Mouse (Mus musculus): ENCODE measurements at regions not wholly inside any gene's neighbourhood (a gene's known extent, or its start where the extent isn't known, plus 50 kb on each side); places are given as distances from the start of the nearest gene placed in this dataset.

DNA sequence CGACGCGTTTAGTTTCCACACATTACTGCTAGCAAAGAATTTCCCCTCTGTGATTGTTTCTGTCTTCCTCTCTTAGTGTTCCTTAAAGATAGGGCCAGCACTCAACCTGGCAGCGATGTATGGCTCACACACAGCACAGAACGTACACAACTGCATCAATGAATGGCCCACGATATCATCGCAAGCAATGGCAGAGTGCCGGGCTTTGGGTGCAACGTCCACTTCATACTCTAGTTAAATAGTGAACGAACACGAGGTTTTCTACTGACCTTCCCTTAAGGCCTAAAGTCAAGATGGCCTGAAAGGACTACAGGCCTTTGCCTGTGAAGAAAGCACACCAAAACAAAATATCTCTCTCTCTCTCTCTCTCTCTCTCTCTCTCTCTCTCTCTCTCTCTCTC lies 51.4 kb upstream of the Mpp6 start:
- in situ Hi-C loops (cut with MboI, MseI), result no loop called here

DNA sequence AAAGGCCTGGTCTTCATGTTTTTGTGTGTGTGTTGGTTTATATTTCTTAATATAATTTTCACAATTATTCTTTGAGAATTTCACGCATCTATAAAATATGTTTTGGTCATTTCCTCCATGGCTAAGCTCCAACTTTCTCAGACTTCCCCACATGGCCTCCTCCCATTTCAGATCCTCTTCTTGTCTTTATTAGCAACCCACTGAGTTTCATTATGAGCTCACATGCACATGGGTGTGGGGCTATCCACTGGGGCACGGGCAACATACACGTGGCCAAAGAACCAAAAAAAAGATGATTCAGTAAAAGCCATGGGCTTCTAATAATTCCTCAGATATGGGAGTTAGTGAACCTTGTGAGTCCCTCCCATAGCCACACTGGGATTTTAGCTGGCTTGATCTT lies 50.1 kb upstream of the Mpp6 start:
- in situ Hi-C loops (cut with MboI, MseI), result no loop called here

Data from T-helper 2 cell (primary cell).